Mouse (Mus musculus): ENCODE measurements around the gene Taar7a.
A peak's percentile ranks its signal among the peaks of the same experiment; 100 is the strongest.

Gene Taar7a

GRCm38 (mm10) chr10:23942465-23942864 is 50.8 kb downstream of the Taar7a start:
- DNase-seq (ENCODE audit: low spot score): peak; percentile 30

Data from embryo, embryonic 10.5 days (tissue).